Mouse (Mus musculus) heart, embryonic 14.5 days (tissue): ENCODE measurements at regions not wholly inside any gene's neighbourhood (a gene's known extent, or its start where the extent isn't known, plus 50 kb on each side); places are given as distances from the start of the nearest gene placed in this dataset.

ENCODE experiments used
- ATAC-seq: fragments of 200-750 bp; cut with Nextera tagmentation; 2 replicates; pipeline ENCODE4 v1.8.0; 2017; ENCODE audit warnings: low read depth, moderate TSS enrichment; ENCODE audit not compliant: insufficient number of reproducible peaks, insufficient read depth, low FRiP score
- H3K27ac ChIP-seq, 2 experiments: fragments of 200-500 bp in 1 of 2; fragments of 300-500 bp in 1 of 2; sonication (generic) in 1 of 2; replicated peaks in 1 of 2; 2 replicates each; pipeline ENCODE4 v1.5.1; 2012 to 2014; ENCODE audit warnings: low read depth in 2 of 2, low read length in 2 of 2, control low read depth in 1 of 2, mild to moderate bottlenecking in 1 of 2, mixed read lengths in 1 of 2; ENCODE audit not compliant: control insufficient read depth in 1 of 2, insufficient read depth in 1 of 2
- H3K27me3 ChIP-seq: fragments of 300-500 bp; sonication (generic); 2 replicates; pipeline ENCODE4 v1.6.1; 2014; ENCODE audit warnings: mild to moderate bottlenecking, low read length, control low read depth; ENCODE audit not compliant: control insufficient read depth, insufficient read depth
- H3K36me3 ChIP-seq: fragments of 300-500 bp; sonication (generic); 2 replicates; pipeline ENCODE4 v1.6.1; 2014; ENCODE audit warnings: mild to moderate bottlenecking, control low read depth, low read length, mixed read lengths; ENCODE audit not compliant: control insufficient read depth, insufficient read depth
- H3K4me1 ChIP-seq, 2 experiments: fragments of 200-500 bp in 1 of 2; fragments of 300-500 bp in 1 of 2; sonication (generic) in 1 of 2; 2 replicates each; pipeline ENCODE4 v1.6.1; 2012 to 2014; ENCODE audit warnings: low read length in 2 of 2, control low read depth in 1 of 2, mixed read lengths in 1 of 2; ENCODE audit not compliant: control insufficient read depth in 2 of 2, insufficient read depth in 2 of 2
- H3K4me2 ChIP-seq: fragments of 300-500 bp; sonication (generic); 2 replicates; pipeline ENCODE4 v1.6.1; 2014; ENCODE audit warnings: mild to moderate bottlenecking, low read length
- H3K4me3 ChIP-seq, 2 experiments: fragments of 200-500 bp in 1 of 2; fragments of 300-500 bp in 1 of 2; sonication (generic) in 1 of 2; 2 replicates each; pipeline ENCODE4 v1.5.1; 2012 to 2014; ENCODE audit warnings: low read length in 2 of 2, mild to moderate bottlenecking in 2 of 2, control low read depth in 1 of 2, low read depth in 1 of 2, moderate library complexity in 1 of 2; ENCODE audit not compliant: control insufficient read depth in 1 of 2, insufficient read depth in 1 of 2
- H3K9ac ChIP-seq: fragments of 300-500 bp; sonication (generic); 2 replicates; pipeline ENCODE4 v1.6.1; 2014; ENCODE audit warnings: mild to moderate bottlenecking, low read length
- H3K9me3 ChIP-seq: fragments of 300-500 bp; sonication (generic); 2 replicates; pipeline ENCODE4 v1.6.1; 2016; ENCODE audit warnings: low read length, control low read depth; ENCODE audit not compliant: control insufficient read depth
- WGBS: fragments of 180-500 bp; shearing (Covaris S2); extraction: QIAGEN DNeasy Blood & Tissue Kit; methylation state at CpG from one replicate; pipeline ENCODE4 v1.1.7; 2014; 5-methylcytosine and 5-hydroxymethylcytosine counted together

DNA sequence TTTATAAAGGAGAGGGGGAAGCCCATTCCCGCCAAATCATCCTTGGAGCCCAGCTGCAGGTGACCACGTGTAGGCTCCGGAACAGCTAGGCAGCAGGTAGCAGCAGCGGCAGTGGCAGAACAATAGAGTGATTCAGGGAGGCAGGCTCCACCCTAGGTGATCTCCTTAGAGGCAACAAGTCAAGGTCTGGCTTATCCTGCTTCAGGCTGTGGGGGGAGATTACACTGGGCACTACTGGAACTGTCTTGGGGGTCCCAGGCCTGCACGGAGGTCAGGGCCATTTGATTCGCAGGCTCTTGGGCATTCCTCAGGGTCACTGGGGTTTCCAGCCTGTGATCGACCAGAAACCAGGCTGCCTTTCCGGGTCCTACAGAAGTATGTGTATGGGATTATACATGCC is 2711.1 kb downstream of the Gm37988 start:
- no peaks in the 10 kb centered on the region for H3K4me1 ChIP-seq
- H3K4me3 ChIP-seq, result no peak overlapping the region
- H3K4me2 ChIP-seq, result no peak overlapping the region
- 65% methylated on average over 8 of the region's 8 CpGs for WGBS
- no peak overlapping the region for H3K27ac ChIP-seq
- no peaks in the 10 kb centered on the region for H3K36me3 ChIP-seq
- H3K9ac ChIP-seq, result no peak overlapping the region
- no peaks in the 10 kb centered on the region for H3K9me3 ChIP-seq
- ATAC-seq, result no peak
- no peaks in the 10 kb centered on the region for H3K27me3 ChIP-seq

DNA sequence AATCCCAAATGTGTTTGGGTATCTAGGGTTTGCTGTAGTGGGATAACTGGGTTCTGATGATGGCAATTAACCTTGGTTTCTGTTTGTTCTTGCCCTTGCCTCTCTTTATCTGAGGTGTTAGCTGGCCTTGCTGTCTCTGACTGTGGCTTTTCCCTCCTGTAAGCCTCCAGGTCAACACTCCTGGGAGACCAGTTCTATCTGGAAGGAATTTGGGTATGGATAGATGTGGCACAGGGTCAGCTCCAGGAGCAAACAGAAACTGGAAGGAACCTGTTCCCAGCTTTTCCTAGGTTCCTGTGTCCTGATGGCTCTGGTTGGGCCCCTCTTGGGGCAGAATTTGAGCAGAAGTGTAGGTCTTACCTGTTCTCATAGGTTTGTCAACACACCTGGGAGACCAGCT is 2725.8 kb downstream of the Gm37988 start:
- no peaks in the 10 kb centered on the region for H3K36me3 ChIP-seq
- no peaks in the 10 kb centered on the region for H3K27me3 ChIP-seq
- ATAC-seq, result no peak
- H3K4me3 ChIP-seq, result no peak overlapping the region
- H3K9ac ChIP-seq, result no peak overlapping the region
- H3K9me3 ChIP-seq, result no peaks in the 10 kb centered on the region
- no peak overlapping the region for H3K4me2 ChIP-seq
- no peaks in the 10 kb centered on the region for H3K4me1 ChIP-seq
- no peak overlapping the region for H3K27ac ChIP-seq

DNA sequence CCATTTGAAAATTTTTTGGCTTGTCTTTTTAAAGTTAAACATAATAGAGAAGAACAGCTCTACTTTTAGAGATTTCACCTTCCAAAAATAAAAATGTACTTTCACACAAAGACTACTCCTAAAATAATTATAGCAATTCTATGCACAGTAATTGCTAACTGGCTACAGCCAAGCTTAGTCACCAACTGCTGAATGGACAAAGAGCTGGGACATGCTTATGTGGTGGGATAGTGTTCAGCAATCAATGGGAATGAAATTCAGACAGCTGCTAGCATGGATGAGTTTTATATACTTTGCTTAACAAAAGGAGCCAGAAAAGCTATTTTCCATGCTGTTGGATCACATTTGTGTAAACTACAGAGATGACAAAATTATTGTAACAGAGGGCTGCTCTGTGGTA is 2727.5 kb downstream of the Gm37988 start:
- H3K4me1 ChIP-seq, result no peaks in the 10 kb centered on the region

DNA sequence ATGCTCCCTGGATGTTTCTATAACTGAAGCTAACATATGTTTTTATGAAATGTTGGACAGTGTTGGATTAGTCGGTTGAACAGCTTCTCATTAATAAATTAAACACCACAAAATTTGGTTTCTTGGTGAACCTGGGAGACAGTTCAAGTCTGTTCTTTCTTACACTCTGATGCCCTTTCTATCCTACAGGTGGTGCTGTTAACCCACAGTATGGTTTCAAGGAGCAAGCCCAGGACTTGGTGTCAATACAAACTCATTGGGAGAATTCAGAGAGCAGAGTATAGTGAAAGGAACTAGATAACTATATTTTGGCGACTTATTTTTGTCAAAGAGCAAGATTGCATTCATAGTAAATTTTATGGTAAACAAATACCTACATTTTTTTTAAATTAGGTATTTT is 2735.8 kb downstream of the Gm37988 start:
- H3K4me1 ChIP-seq, result no peaks in the 10 kb centered on the region

More for the DNA sequence above, 2727.5 kb downstream of the Gm37988 start:
- no peaks in the 10 kb centered on the region for H3K27me3 ChIP-seq
- H3K9ac ChIP-seq, result no peak overlapping the region
- H3K27ac ChIP-seq, result no peak overlapping the region
- H3K4me3 ChIP-seq, result no peak overlapping the region
- H3K9me3 ChIP-seq, result no peaks in the 10 kb centered on the region
- H3K4me2 ChIP-seq, result no peak overlapping the region
- no peaks in the 10 kb centered on the region for H3K36me3 ChIP-seq
- ATAC-seq, result no peak

DNA sequence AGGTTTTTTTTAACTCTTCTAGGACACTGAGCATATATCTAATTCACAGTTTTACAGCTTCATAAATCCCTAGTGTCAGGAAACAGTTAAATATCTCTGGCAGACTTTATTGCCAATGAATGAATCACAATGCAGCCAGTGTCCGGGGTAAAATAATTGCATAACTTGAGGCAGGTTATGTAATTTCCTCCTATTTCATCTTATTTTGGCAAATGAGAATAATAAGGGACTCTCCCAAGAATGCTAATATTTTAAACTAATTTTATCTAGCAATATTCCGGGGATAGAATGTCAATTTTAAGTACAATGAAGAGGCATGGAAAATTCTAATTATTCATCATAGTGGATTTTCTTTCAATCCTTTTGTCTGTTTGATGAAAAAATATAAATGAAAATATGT is 2740.6 kb downstream of the Gm37988 start:
- H3K4me3 ChIP-seq, result no peak overlapping the region
- no peaks in the 10 kb centered on the region for H3K27me3 ChIP-seq
- H3K9ac ChIP-seq, result no peak overlapping the region
- H3K27ac ChIP-seq, result no peak overlapping the region
- WGBS, result 76% methylated on average over 2 of the region's 2 CpGs
- H3K36me3 ChIP-seq, result no peaks in the 10 kb centered on the region
- H3K9me3 ChIP-seq, result no peaks in the 10 kb centered on the region
- ATAC-seq, result no peak
- H3K4me2 ChIP-seq, result no peak overlapping the region
- no peaks in the 10 kb centered on the region for H3K4me1 ChIP-seq

More for the DNA sequence above, 2735.8 kb downstream of the Gm37988 start:
- no peak overlapping the region for H3K4me2 ChIP-seq
- no peaks in the 10 kb centered on the region for H3K27me3 ChIP-seq
- WGBS, result 2% methylated on average over 2 of the region's 2 CpGs
- H3K36me3 ChIP-seq, result no peaks in the 10 kb centered on the region
- ATAC-seq, result no peak
- no peak overlapping the region for H3K4me3 ChIP-seq
- H3K9me3 ChIP-seq, result no peaks in the 10 kb centered on the region
- no peak overlapping the region for H3K9ac ChIP-seq
- no peak overlapping the region for H3K27ac ChIP-seq

DNA sequence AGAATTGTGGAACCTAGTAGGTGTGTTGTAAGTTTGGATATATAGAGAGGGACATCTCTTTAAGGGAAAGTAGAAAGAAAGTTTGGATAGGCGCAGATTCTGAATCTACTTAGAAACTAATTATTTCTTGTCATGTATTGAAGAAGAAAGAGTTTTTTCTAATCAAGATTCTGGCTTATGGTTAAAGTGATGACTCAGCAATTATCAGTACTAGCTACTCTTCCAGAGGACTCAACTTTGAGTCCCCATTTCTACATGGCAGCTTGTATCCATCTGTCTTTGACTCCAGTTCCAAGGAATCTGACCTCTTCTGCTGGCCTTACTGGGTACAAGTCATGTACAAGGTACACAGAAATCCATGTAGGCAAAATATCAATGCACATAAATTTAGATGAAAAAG is 2767.1 kb downstream of the Gm37988 start:
- no peaks in the 10 kb centered on the region for H3K9me3 ChIP-seq
- H3K4me2 ChIP-seq, result no peak overlapping the region
- 89% methylated on average over 1 of the region's 1 CpGs for WGBS
- H3K27me3 ChIP-seq, result no peaks in the 10 kb centered on the region
- H3K27ac ChIP-seq, result no peak overlapping the region
- ATAC-seq, result no peak
- H3K4me1 ChIP-seq, result no peaks in the 10 kb centered on the region
- no peak overlapping the region for H3K4me3 ChIP-seq
- no peak overlapping the region for H3K9ac ChIP-seq
- H3K36me3 ChIP-seq, result no peaks in the 10 kb centered on the region

DNA sequence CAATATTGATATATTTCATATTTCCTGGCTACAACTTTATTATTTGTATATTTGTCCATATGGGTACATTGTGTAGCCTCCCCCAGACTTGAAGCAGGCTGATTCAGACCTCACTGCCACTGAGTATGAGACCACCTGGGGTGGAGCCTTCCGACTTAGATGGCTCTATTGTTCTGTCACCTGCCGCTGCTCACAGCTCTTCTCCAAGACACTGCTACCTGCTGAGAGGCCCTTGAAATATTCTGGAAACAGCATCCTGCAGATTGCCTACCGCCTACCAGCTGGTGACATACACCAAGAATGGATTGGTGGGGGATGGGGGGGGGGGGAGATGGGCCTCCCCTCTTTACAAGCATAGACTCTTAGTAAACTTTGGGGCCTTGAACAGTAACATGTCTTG is 2778.7 kb downstream of the Gm37988 start:
- Histone ChIP-seq H3K27ac (no peak overlapping the region), H3K27me3 (no peaks in the 10 kb centered on the region), H3K36me3 (no peaks in the 10 kb centered on the region), H3K4me3 (no peak overlapping the region), H3K9ac (no peak overlapping the region), H3K4me1 (no peaks in the 10 kb centered on the region), H3K9me3 (no peaks in the 10 kb centered on the region), H3K4me2 (no peak overlapping the region)
- no peak for ATAC-seq
- WGBS, result 62% methylated on average over 3 of the region's 3 CpGs

DNA sequence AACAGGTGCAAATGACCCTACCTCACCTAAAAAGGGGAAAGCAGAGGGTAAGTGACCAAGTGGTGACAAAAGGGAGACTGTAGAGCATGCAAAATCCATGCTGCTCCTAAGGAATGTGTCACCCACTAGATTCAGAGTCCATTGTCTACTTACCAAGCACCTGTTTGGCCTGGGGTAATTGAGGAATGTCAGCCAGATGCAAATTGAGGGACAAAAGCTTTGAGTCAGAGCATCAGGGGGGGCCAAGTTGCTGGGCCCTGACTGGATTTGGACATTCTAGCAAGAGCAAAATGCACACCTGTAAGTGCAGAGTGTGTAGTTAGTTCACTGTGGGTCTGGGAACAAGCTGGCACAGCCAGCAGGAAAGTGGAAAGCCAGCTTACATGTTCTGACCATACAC is 2783.6 kb downstream of the Gm37988 start:
- Histone ChIP-seq H3K9ac (no peak overlapping the region), H3K4me3 (no peak overlapping the region), H3K4me1 (no peaks in the 10 kb centered on the region), H3K27ac (no peak overlapping the region), H3K36me3 (no peaks in the 10 kb centered on the region), H3K9me3 (no peaks in the 10 kb centered on the region), H3K27me3 (no peaks in the 10 kb centered on the region), H3K4me2 (no peak overlapping the region)
- no peak for ATAC-seq
